Mouse (Mus musculus) limb, embryonic 10.5 days (tissue): ENCODE measurements around the gene Col27a1. TPM values are rescaled to one million over a fixed set of nuclear protein-coding genes. Genes with fewer than 3 reads are reported as not detected.
A peak's percentile ranks its signal among the peaks of the same experiment; 100 is the strongest.

Source experiments
- DNase-seq: peaks from one replicate; pipeline ENCODE4 v3.0.0-alpha.2; 2017; ENCODE audit warnings: low spot score
- H3K27ac ChIP-seq: fragments of 300-500 bp; sonication (generic); 2 replicates; pipeline ENCODE4 v1.5.1; 2016; ENCODE audit warnings: mild to moderate bottlenecking
- H3K27me3 ChIP-seq: fragments of 300-500 bp; sonication (generic); 2 replicates; pipeline ENCODE4 v1.6.1; 2016; ENCODE audit warnings: low read depth, mild to moderate bottlenecking; ENCODE audit not compliant: poor library complexity, severe bottlenecking
- H3K36me3 ChIP-seq: fragments of 300-500 bp; sonication (generic); 2 replicates; pipeline ENCODE4 v1.6.1; 2016; ENCODE audit warnings: mild to moderate bottlenecking, moderate library complexity
- H3K4me1 ChIP-seq: fragments of 300-500 bp; sonication (generic); 2 replicates; pipeline ENCODE4 v1.6.1; 2016
- H3K4me3 ChIP-seq: fragments of 300-500 bp; sonication (generic); 2 replicates; pipeline ENCODE4 v1.5.1; 2016; ENCODE audit warnings: mild to moderate bottlenecking, moderate library complexity
- H3K9me3 ChIP-seq: fragments of 300-500 bp; sonication (generic); replicated peaks from 2 replicates; pipeline ENCODE4 v1.6.1; 2016; ENCODE audit warnings: mild to moderate bottlenecking
- WGBS: fragments of 180-500 bp; shearing (Covaris S2); methylation state at CpG from one replicate; pipeline ENCODE4 v1.1.7; 2016; 5-methylcytosine and 5-hydroxymethylcytosine counted together
- polyA plus RNA-seq: library from polyadenylated mRNA; unstranded; fragments of >200 nt; fragmentation: Nextera tagmentation; extraction: Ambion mirVana; gene quantifications from 2 replicates; pipeline ENCODE4 v1.2.1, GENCODE M21; 2016

Col27a1 gene
- polyA plus RNA-seq, 1 experiment from 2014 or later, result 9.4 TPM

GRCm38 (mm10) chr4:63229991-63230581, 16.3 kb downstream of the Col27a1 start:
- peaks cover 70% of the 10 kb centered on the region for H3K36me3 ChIP-seq
- WGBS, result 93% methylated on average over 14 of the region's 14 CpGs
- H3K4me3 ChIP-seq, result no peak overlapping the region
- H3K27ac ChIP-seq, result peak overlapping the region; percentile 74; the same call in 1 of the 2 replicates
- no peak for DNase-seq
- peaks cover 23% of the 10 kb centered on the region for H3K4me1 ChIP-seq
- H3K9me3 ChIP-seq, result no peaks in the 10 kb centered on the region
- no peaks in the 10 kb centered on the region for H3K27me3 ChIP-seq

GRCm38 (mm10) chr4:63231121-63231520, 17.3 kb downstream of the Col27a1 start:
- Histone ChIP-seq H3K4me1 (peaks cover 23% of the 10 kb centered on the region), H3K27ac (peak overlapping the region; percentile 17; the same call in 1 of the 2 replicates), H3K4me3 (no peak overlapping the region), H3K9me3 (no peaks in the 10 kb centered on the region), H3K36me3 (peaks cover 69% of the 10 kb centered on the region), H3K27me3 (no peaks in the 10 kb centered on the region)
- WGBS, result 54% methylated on average over 1 of the region's 1 CpGs
- no peak for DNase-seq

- peaks cover 30% of the 10 kb centered on the region for H3K4me1 ChIP-seq
- H3K27ac ChIP-seq, result no peak overlapping the region
- no peak overlapping the region for H3K4me3 ChIP-seq
- H3K36me3 ChIP-seq, result peaks cover 66% of the 10 kb centered on the region
- DNase-seq, result no peak
- no peaks in the 10 kb centered on the region for H3K27me3 ChIP-seq
- no peaks in the 10 kb centered on the region for H3K9me3 ChIP-seq
- 55% methylated on average over 2 of the region's 2 CpGs for WGBS
Measured at GRCm38 (mm10) chr4:63232542-63233020, 18.8 kb downstream of the Col27a1 start.

GRCm38 (mm10) chr4:63233557-63234452, 20.0 kb downstream of the Col27a1 start:
- Histone ChIP-seq H3K27me3 (no peaks in the 10 kb centered on the region), H3K4me3 (no peak overlapping the region), H3K27ac (0 out of 2 replicates have a peak overlapping the region, but pooled peaks have one; percentile 33), H3K9me3 (no peaks in the 10 kb centered on the region), H3K36me3 (peaks cover 60% of the 10 kb centered on the region), H3K4me1 (peaks cover 34% of the 10 kb centered on the region)
- no peak for DNase-seq
- 91% methylated on average over 7 of the region's 7 CpGs for WGBS

GRCm38 (mm10) chr4:63234852-63235251, 21.0 kb downstream of the Col27a1 start:
- WGBS, result 92% methylated on average over 5 of the region's 5 CpGs
- peaks cover 56% of the 10 kb centered on the region for H3K36me3 ChIP-seq

GRCm38 (mm10) chr4:63236235-63236634, 22.4 kb downstream of the Col27a1 start:
- peaks cover 57% of the 10 kb centered on the region for H3K36me3 ChIP-seq
- 75% methylated on average over 2 of the region's 2 CpGs for WGBS

More at GRCm38 (mm10) chr4:63234852-63235251, 21.0 kb downstream of the Col27a1 start:
- no peaks in the 10 kb centered on the region for H3K9me3 ChIP-seq
- H3K4me3 ChIP-seq, result no peak overlapping the region
- H3K27ac ChIP-seq, result no peak overlapping the region; the same call in 1 of the 2 replicates
- H3K27me3 ChIP-seq, result no peaks in the 10 kb centered on the region
- H3K4me1 ChIP-seq, result peaks cover 23% of the 10 kb centered on the region
- no peak for DNase-seq

GRCm38 (mm10) chr4:63237225-63237624, 23.4 kb downstream of the Col27a1 start:
- H3K27me3 ChIP-seq, result no peaks in the 10 kb centered on the region
- peaks cover 20% of the 10 kb centered on the region for H3K4me1 ChIP-seq
- DNase-seq, result no peak
- whole genome bisulfite sequencing, result 86% methylated on average over 3 of the region's 3 CpGs
- peaks cover 58% of the 10 kb centered on the region for H3K36me3 ChIP-seq
- no peaks in the 10 kb centered on the region for H3K9me3 ChIP-seq
- H3K27ac ChIP-seq, result peak overlapping the region; percentile 3; the same call in 1 of the 2 replicates
- H3K4me3 ChIP-seq, result no peak overlapping the region

More at GRCm38 (mm10) chr4:63236235-63236634, 22.4 kb downstream of the Col27a1 start:
- DNase-seq, result no peak
- Histone ChIP-seq H3K27me3 (no peaks in the 10 kb centered on the region), H3K9me3 (no peaks in the 10 kb centered on the region), H3K4me3 (no peak overlapping the region), H3K27ac (0 out of 2 replicates have a peak overlapping the region, but pooled peaks have one; percentile 31), H3K4me1 (peaks cover 23% of the 10 kb centered on the region)

- DNase-seq, result no peak
Measured at GRCm38 (mm10) chr4:63238141-63238540, 24.3 kb downstream of the Col27a1 start.

GRCm38 (mm10) chr4:63238722-63239121, 24.9 kb downstream of the Col27a1 start:
- H3K4me1 ChIP-seq, result peaks cover 17% of the 10 kb centered on the region
- no peak overlapping the region for H3K27ac ChIP-seq
- H3K4me3 ChIP-seq, result no peak overlapping the region
- peaks cover 55% of the 10 kb centered on the region for H3K36me3 ChIP-seq
- no peaks in the 10 kb centered on the region for H3K27me3 ChIP-seq
- H3K9me3 ChIP-seq, result no peaks in the 10 kb centered on the region
- WGBS, result 89% methylated on average over 5 of the region's 5 CpGs
- no peak for DNase-seq

More at GRCm38 (mm10) chr4:63238141-63238540, 24.3 kb downstream of the Col27a1 start:
- Histone ChIP-seq H3K9me3 (no peaks in the 10 kb centered on the region), H3K4me3 (no peak overlapping the region), H3K36me3 (peaks cover 58% of the 10 kb centered on the region), H3K4me1 (peaks cover 17% of the 10 kb centered on the region), H3K27me3 (no peaks in the 10 kb centered on the region), H3K27ac (peak overlapping the region; percentile 54; the same call in 1 of the 2 replicates)
- 63% methylated on average over 7 of the region's 7 CpGs for WGBS

- Histone ChIP-seq H3K27me3 (no peaks in the 10 kb centered on the region), H3K27ac (no peak overlapping the region), H3K36me3 (peaks cover 53% of the 10 kb centered on the region), H3K9me3 (no peaks in the 10 kb centered on the region), H3K4me3 (no peak overlapping the region), H3K4me1 (peaks cover 17% of the 10 kb centered on the region)
- DNase-seq, result no peak
- WGBS, result 90% methylated on average over 3 of the region's 3 CpGs
Measured at GRCm38 (mm10) chr4:63241031-63241430, 27.2 kb downstream of the Col27a1 start.

- 0 out of 2 replicates have a peak, but pooled peaks cover 3% of the 10 kb centered on the region for H3K4me1 ChIP-seq
- no peak for DNase-seq
- peaks cover 39% of the 10 kb centered on the region for H3K36me3 ChIP-seq
- H3K4me3 ChIP-seq, result no peak overlapping the region
- H3K27ac ChIP-seq, result no peak overlapping the region
- H3K27me3 ChIP-seq, result no peaks in the 10 kb centered on the region
- no peaks in the 10 kb centered on the region for H3K9me3 ChIP-seq
Measured at GRCm38 (mm10) chr4:63247991-63248390, 34.2 kb downstream of the Col27a1 start.

- WGBS, result 69% methylated on average over 6 of the region's 6 CpGs
Measured at GRCm38 (mm10) chr4:63248951-63249350, 35.1 kb downstream of the Col27a1 start.

GRCm38 (mm10) chr4:63251760-63252159, 38.0 kb downstream of the Col27a1 start:
- Histone ChIP-seq H3K4me1 (0 out of 2 replicates have a peak, but pooled peaks cover 3% of the 10 kb centered on the region), H3K27me3 (no peaks in the 10 kb centered on the region), H3K9me3 (no peaks in the 10 kb centered on the region), H3K36me3 (peaks cover 33% of the 10 kb centered on the region), H3K4me3 (no peak overlapping the region), H3K27ac (no peak overlapping the region)
- 94% methylated on average over 11 of the region's 11 CpGs for WGBS
- no peak for DNase-seq

More at GRCm38 (mm10) chr4:63248951-63249350, 35.1 kb downstream of the Col27a1 start:
- H3K27ac ChIP-seq, result no peak overlapping the region
- no peak for DNase-seq
- 0 out of 2 replicates have a peak, but pooled peaks cover 3% of the 10 kb centered on the region for H3K4me1 ChIP-seq
- no peaks in the 10 kb centered on the region for H3K9me3 ChIP-seq
- H3K4me3 ChIP-seq, result no peak overlapping the region
- no peaks in the 10 kb centered on the region for H3K27me3 ChIP-seq
- H3K36me3 ChIP-seq, result peaks cover 40% of the 10 kb centered on the region
